Mouse (Mus musculus) G1E (cell line): ENCODE measurements around the gene Zic5. TPM values are rescaled to one million over a fixed set of nuclear protein-coding genes. Genes with fewer than 3 reads are reported as not detected.

Experiments
- ATAC-seq: 2 replicates; pipeline ENCODE4 v1.8.0; 2016; ENCODE audit warnings: mild to moderate bottlenecking; ENCODE audit not compliant: insufficient number of reproducible peaks, poor library complexity, low FRiP score, severe bottlenecking; ENCODE audit errors: extremely low read depth
- DNase-seq: peaks from one replicate; pipeline ENCODE4 v3.0.0; 2012; ENCODE audit warnings: low spot score
- H3K27me3 ChIP-seq: 2 replicates; pipeline ENCODE4 v1.6.1; 2012; ENCODE audit warnings: mild to moderate bottlenecking, low read length, inconsistent platforms; ENCODE audit not compliant: insufficient read depth
- H3K36me3 ChIP-seq: replicated peaks from 2 replicates; pipeline ENCODE3; 2012; ENCODE audit warnings: mild to moderate bottlenecking, inconsistent platforms
- H3K4me1 ChIP-seq: 2 replicates; pipeline ENCODE4 v1.6.1; 2012; ENCODE audit warnings: low read depth, low read length, inconsistent platforms, mixed read lengths; ENCODE audit not compliant: insufficient read depth
- H3K4me3 ChIP-seq: 2 replicates; pipeline ENCODE4 v1.5.1; 2012; ENCODE audit warnings: low read depth, mild to moderate bottlenecking, inconsistent platforms, low read length, moderate library complexity, mixed read lengths
- H3K9me3 ChIP-seq: replicated peaks from 2 replicates; pipeline ENCODE4 v1.6.1; 2012; ENCODE audit warnings: inconsistent platforms
- CTCF ChIP-seq: IDR thresholded peaks from 2 replicates; pipeline ENCODE4 v1.5.1; 2012; ENCODE audit warnings: low read depth, low read length, inconsistent platforms, mixed read lengths
- GATA1 ChIP-seq: IDR thresholded peaks from 2 replicates; pipeline ENCODE4 v1.6.1; 2012; ENCODE audit warnings: borderline replicate concordance, low read length, inconsistent platforms, mixed read lengths
- GATA2 ChIP-seq: IDR thresholded peaks from 2 replicates; pipeline ENCODE4 v1.6.1; 2012; ENCODE audit warnings: low read depth, low read length, inconsistent platforms, borderline replicate concordance
- POLR2AphosphoS5 ChIP-seq: IDR thresholded peaks from 2 replicates; pipeline ENCODE4 v1.6.1; 2012; ENCODE audit warnings: low read depth, low read length, inconsistent platforms; ENCODE audit not compliant: insufficient replicate concordance
- TAL1 ChIP-seq: conservative IDR thresholded peaks from 2 replicates; pipeline ENCODE4 v1.6.1; 2012; ENCODE audit warnings: low read depth, low read length, inconsistent platforms, mixed read lengths
- polyA plus RNA-seq: library from polyadenylated mRNA; stranded (reverse); fragments of >175 nt; gene quantifications from 2 replicates; pipeline ENCODE4 v1.2.3, GENCODE M21; 2012
- total RNA-seq, 2 experiments: library from RNA; stranded (forward) in 1 of 2; stranded (reverse) in 1 of 2; fragments of 200-1000 nt in 1 of 2; fragments of >200 nt in 1 of 2; fragmentation: Nextera tagmentation in 1 of 2; gene quantifications; 2 replicates each; pipeline ENCODE4 v1.2.3; 2014 to 2017

Gene Zic5
- total and polyA plus RNA-seq, 3 experiments: 0.05 TPM; not detected in 2

GRCm38 (mm10) chr14:122490441-122491328 lies 25.2 kb upstream of the Zic5 start, which contains the start of gene Gm10837:
Gene Gm10837 (plus strand): TSS chr14:122490586.
- no peaks in the 10 kb centered on the region for H3K36me3 ChIP-seq
- H3K9me3 ChIP-seq: peaks cover 6% of the 10 kb centered on the region; the same call in 1 of the 2 replicates
- H3K27me3 ChIP-seq: peaks cover 12% of the 10 kb centered on the region
- H3K4me1 ChIP-seq: no peaks in the 10 kb centered on the region
- H3K4me3 ChIP-seq: no peak within 1 kb of the TSS
- ATAC-seq (no peak), DNase-seq (no peak)
- TF ChIP-seq GATA1 (no peak), CTCF (no peak)

GRCm38 (mm10) chr14:122489686-122490414 lies 24.4 kb upstream of the Zic5 start:
- ATAC-seq (no peak), DNase-seq (no peak)
- Histone ChIP-seq H3K4me1 (no peaks in the 10 kb centered on the region), H3K9me3 (peaks cover 6% of the 10 kb centered on the region; the same call in 1 of the 2 replicates), H3K36me3 (no peaks in the 10 kb centered on the region), H3K27me3 (peaks cover 16% of the 10 kb centered on the region), H3K4me3 (no peak overlapping the region)
- TF ChIP-seq POLR2AphosphoS5: no peak
- no peak for TF ChIP-seq GATA1
- TF ChIP-seq TAL1: no peak
- TF ChIP-seq GATA2: no peak
- no peak for TF ChIP-seq CTCF

GRCm38 (mm10) chr14:122489041-122489440 lies 23.6 kb upstream of the Zic5 start:
- no peak for ATAC-seq
- Histone ChIP-seq H3K9me3 (peaks cover 6% of the 10 kb centered on the region; the same call in 1 of the 2 replicates), H3K27me3 (peaks cover 18% of the 10 kb centered on the region), H3K4me1 (no peaks in the 10 kb centered on the region), H3K36me3 (no peaks in the 10 kb centered on the region), H3K4me3 (no peak overlapping the region)
- DNase-seq: no peak
- no peak for TF ChIP-seq GATA1
- no peak for TF ChIP-seq TAL1
- no peak for TF ChIP-seq CTCF
- TF ChIP-seq GATA2: no peak
- no peak for TF ChIP-seq POLR2AphosphoS5

- DNase-seq: no peak
- H3K4me3 ChIP-seq: no peak overlapping the region
- no peaks in the 10 kb centered on the region for H3K36me3 ChIP-seq
- peaks cover 27% of the 10 kb centered on the region for H3K27me3 ChIP-seq
- no peaks in the 10 kb centered on the region for H3K4me1 ChIP-seq
- ATAC-seq: no peak
- TF ChIP-seq TAL1 (no peak), GATA1 (no peak), POLR2AphosphoS5 (no peak), GATA2 (no peak), CTCF (no peak)
- peaks cover 6% of the 10 kb centered on the region; the same call in 1 of the 2 replicates for H3K9me3 ChIP-seq
These were observed 21.9 kb upstream of the Zic5 start for GRCm38 (mm10) chr14:122487366-122487765.

- no peaks in the 10 kb centered on the region for H3K4me1 ChIP-seq
- H3K4me3 ChIP-seq: no peak overlapping the region
- H3K9me3 ChIP-seq: peaks cover 6% of the 10 kb centered on the region; the same call in 1 of the 2 replicates
- no peak for ATAC-seq
- no peaks in the 10 kb centered on the region for H3K36me3 ChIP-seq
- no peak for DNase-seq
- H3K27me3 ChIP-seq: peaks cover 33% of the 10 kb centered on the region
- TF ChIP-seq TAL1: no peak
- no peak for TF ChIP-seq GATA2
- TF ChIP-seq CTCF: no peak
- TF ChIP-seq POLR2AphosphoS5: no peak
- TF ChIP-seq GATA1: no peak
These were observed 21.1 kb upstream of the Zic5 start for GRCm38 (mm10) chr14:122486611-122487010.

- Histone ChIP-seq H3K4me1 (no peaks in the 10 kb centered on the region), H3K27me3 (peaks cover 33% of the 10 kb centered on the region), H3K4me3 (no peak overlapping the region), H3K9me3 (peaks cover 4% of the 10 kb centered on the region; the same call in 1 of the 2 replicates), H3K36me3 (no peaks in the 10 kb centered on the region)
- ATAC-seq (no peak), DNase-seq (no peak)
- TF ChIP-seq GATA1: no peak
- TF ChIP-seq CTCF: no peak
- no peak for TF ChIP-seq GATA2
- TF ChIP-seq POLR2AphosphoS5: no peak
- no peak for TF ChIP-seq TAL1
These were observed 20.2 kb upstream of the Zic5 start for GRCm38 (mm10) chr14:122485635-122486181.
